Mouse (Mus musculus) ovary, postnatal 36 days (tissue): ENCODE measurements around the gene D8Ertd738e.

Source experiments
- DNase-seq: peaks from one replicate; pipeline ENCODE4 v3.0.0; 2022; ENCODE audit warnings: low spot score, mixed read lengths

D8Ertd738e gene

DNA sequence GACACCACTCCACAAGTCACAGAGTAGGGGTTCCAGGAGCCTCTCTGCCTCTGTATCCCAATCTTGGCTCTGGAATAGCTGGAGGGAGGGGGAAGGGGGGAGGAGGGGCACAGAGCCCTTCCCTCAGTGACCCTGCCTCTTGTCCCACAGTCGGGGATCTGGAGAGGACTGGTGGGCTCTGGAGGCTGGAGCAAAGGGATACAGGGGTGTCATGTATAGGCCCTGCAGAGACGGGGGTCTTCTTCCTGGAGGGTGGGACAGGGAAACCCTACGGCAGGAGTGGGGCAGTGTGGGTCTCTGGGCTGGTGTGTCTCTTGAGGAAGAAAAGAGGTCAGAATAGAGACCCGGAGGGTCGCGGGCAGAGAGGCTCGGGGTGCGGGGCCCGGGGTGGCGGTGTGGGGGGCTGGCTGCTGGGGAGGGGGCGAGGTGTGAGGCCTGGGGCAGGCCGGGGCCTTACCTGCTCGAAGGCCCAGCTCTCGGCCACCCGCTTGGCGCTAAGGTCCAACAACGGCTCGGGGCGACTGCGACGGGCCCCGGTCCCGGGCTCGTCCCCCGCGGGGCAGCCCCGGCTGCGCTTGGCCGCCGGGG, 13.0 kb downstream of the D8Ertd738e start:
- no peak for DNase-seq

DNA sequence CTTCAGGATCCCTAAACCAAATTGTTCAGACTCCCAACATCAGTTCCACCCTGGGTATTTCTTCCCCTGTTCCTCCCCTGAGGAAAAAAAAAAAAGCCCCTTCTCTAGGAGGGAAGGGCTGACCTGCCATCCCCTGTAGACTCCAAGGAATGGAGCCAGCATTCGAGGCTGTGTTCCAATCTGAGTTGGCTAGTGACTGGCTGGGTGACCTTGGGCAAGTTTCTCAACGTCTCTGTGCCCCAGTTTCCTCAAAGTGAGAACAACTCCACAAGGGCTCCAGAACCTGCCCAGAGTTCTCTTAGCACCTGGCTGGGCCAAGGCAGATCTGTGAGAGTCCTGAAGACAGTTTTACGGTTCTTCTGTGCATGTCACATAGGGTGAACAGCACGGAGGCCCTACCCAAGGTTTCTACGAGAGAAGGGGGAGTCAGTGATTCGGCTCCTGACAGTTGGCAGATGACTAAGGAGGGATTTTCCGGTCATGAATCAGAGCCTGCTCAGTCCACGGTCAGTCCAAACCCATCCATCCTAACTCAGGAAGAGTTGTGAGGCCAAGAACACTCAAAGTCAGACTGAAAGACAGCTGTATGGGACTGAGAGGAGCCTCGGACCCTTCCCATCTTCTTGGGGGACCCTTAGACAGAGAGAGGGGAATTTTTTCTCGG, 13.6 kb downstream of the D8Ertd738e start:
- DNase-seq, result no peak

DNA sequence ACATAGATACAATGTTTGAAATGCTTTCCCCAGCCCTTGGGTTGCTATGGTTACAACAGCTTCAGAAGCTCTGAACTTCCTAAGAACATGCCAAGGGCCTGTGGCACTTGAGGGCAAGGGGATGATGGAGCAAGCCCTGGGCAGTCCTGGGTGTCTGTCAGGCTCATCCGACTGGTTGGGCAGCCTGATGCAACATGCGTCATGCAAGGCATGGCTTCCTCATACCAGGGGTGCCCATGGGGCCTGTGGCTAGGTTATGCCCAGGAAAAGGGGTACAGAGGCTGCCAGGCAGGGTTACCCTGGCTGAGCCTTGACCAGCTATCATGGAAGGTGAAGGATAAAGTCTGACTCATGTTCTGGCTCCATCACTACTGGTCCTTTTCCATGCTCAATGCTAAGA, 16.5 kb downstream of the D8Ertd738e start:
- no peak for DNase-seq

DNA sequence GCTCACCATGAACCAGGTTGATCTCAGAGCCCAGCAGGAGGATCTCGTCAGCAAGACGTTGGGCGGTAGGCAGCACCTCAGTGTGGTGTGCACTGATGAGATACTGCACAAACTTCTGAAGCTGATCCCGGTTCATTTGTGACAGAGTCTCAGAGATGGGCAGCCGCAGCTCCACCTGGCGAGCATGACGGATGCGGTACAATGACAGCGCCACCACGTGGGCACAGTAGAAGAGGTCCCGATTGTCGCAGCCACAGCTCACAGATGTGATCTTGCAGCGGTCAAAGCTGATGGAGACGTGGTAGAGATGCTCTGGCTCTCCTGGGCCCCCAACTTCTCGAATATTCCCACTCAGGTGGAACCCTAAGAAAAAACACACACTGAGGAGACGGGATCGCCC, 18.8 kb downstream of the D8Ertd738e start:
- no peak for DNase-seq

DNA sequence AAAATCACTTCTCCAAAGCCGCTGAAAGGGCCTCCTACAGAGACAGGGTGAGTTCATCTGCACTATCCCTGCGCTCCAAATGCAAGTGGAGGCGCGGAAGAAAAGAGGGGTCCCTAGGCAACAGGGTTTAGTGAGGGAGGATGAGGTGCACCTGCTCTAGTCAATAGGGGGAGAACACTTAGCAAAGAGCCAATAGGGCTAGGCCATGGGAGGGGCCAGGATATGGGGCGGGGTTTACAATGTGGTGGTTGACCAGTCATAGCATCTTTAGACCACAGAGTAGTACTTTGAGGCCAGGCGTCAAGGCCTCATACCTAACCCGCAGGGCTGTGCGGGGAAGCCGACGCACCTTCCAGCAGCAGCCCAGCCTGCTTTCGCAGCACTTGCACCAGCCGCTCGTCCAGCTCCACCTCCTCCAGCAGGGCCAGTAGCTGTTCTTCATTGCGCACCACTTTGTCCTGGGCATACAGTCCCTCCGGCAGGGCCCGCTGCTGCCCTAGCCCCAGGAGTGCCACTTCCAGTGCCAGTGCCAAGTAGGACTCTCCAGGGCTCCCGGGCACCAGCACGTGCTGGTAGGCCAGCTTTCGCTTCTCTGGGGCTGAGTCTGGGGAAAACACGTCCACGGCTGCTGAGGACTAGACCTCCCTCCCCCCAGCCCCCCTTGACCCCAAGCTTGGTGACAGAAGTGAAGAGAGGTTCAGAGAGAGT, 26.0 kb downstream of the D8Ertd738e start:
- DNase-seq, result no peak

DNA sequence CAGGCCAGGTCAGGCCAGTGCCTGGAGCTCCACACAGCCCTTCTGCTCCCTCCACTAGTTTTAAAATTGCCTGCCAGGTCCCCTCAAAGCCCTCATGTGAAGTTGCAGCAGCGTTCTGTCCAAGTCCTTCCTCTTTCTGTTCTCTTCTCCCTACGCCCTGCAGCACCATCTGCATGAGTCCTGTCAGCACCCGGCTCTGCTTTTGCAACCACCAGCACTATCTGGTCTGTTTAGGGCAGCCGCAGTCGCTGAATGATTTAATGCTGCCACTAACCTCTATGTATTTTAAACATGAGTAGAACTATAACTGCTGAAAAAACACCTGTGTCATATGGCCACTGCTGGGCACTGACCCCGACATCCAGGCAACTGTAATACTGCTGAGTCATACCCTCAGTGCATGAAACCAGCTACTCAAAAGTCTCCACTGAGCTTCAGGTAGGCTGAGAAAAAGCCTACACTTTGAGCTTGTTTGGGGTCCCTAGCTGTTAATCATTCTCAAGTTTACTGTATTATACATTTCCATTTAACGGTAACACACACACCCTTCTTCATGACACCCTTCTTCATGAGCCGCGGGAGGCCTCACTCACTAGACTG, 26.9 kb downstream of the D8Ertd738e start:
- DNase-seq, result no peak

DNA sequence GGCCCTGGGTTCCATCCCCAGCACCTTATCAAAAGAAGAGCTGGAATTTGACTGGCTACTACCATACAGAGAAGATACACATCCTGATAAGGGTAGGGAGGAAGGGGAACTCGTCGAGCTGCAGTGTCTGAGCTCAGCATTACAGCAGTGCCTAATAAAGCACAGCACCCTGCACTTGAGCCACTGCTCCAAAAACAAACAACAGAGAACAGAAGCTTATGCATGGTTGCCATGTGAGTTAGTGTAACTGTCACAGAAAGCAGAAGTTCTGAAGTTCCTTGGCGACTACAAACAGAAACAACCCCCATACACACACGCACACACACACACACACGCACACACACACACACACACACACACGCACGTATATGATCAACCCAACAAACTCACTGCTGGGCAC, 29.4 kb downstream of the D8Ertd738e start:
- DNase-seq, result no peak

DNA sequence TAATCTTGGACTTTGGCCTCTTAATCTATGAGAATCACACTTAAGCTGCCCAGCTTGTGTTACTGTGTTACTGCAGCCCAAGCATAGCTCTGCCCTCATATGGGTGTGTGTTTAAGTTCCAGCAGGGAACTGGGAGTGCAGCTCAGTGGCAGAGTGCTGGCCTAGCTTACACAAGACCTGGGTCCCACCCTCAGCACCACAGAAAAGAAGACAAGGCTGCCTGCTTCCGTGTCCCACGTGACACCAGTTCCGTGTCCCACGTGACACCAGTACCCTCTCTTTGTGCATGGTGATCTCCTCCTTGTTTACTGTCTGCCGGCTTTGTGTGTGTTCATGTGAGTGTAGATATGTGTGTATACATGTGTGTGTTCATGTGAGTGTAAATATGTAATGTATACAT, 31.4 kb downstream of the D8Ertd738e start:
- DNase-seq, result no peak

DNA sequence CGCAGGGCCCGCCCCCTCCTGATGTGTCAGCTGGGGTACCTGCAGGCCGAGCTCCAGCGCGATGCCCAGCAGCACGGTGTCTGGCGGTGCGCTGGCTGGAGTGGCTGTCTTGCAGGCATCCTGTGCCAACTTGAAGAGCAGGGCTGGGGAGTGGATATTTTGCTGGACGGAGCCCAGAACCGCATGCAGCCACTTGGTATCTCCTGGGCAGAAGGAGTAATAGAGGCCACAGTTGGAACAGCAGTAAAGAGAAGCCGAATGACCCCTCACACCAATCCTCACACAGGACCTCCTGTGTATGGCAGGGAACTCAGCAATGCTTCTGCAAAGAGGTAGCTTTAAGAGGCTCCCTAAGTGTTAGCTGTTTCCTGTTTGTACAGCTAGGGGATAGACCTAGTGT, 32.3 kb downstream of the D8Ertd738e start:
- DNase-seq, result no peak

DNA sequence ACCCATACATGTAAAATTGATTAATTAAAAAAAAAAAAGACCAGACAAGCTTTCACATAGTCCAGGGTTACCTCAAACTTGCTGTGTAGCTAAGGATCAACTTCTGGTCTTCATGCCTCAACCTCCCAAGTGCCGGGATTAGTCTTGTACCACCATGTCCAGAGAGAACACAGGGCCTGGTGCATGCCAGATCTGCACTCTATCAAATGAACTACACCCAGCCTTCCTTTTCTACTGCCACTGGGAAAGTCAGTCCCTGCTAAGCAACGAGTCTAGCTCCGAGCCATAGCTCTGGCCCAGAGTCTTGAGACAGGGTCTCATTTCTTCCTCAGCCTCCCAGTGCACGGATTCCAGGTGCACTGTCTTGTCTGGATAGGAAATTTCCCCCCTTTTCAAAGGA, 36.2 kb downstream of the D8Ertd738e start:
- no peak for DNase-seq

DNA sequence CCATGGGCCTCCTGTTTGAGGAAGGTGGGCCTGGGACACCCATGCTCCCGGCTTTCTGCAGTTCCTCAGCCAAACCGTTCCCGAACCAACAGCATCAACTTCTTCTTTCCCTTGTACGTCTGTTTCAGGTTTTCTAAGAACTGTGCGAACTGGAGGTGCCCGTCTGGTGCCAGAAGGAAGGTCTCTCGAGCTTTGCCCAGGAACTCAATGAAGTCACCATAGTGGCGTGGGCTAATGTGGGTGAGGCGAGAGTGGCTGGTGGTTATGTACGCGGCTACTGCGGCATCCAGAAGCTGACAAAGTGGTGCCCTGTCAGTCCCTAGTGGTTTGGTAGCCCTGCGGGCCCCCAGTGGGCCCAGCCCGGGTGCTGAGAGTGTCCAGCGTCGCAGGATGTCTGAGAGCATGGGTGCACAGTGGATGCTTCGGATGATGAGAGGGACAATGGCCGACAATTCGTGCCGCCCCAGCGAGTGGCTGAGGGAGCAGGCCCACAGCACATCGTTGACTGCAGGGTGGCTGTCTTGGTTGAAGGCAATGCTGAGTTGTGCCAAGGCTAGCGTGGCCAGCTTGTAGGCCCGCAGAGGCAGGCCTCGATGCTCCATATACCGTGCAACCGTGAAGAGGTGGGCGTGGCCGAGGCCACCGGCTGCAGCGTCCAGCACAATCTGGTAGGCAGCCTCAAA, 37.5 kb downstream of the D8Ertd738e start:
- no peak for DNase-seq

DNA sequence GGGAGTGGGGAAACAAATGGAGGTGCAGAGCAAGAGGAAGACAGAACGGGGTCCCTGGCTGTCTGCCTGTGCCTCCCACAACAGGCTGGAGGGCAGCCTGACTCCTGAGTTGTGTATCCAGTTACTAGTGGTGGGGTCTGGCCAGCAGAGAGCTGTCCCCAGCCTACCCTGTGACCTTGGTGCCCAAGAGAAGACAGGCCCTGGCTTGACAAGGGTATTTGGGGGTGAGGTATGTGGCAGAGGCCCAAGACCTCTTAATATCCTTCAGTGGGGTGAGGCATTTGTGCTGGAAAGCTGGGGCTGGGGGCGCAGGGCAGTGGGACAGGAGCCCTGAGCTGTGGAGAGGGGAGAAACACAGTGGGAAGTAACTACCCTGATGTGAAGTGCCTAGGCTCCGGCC, 38.3 kb downstream of the D8Ertd738e start:
- DNase-seq, result no peak

DNA sequence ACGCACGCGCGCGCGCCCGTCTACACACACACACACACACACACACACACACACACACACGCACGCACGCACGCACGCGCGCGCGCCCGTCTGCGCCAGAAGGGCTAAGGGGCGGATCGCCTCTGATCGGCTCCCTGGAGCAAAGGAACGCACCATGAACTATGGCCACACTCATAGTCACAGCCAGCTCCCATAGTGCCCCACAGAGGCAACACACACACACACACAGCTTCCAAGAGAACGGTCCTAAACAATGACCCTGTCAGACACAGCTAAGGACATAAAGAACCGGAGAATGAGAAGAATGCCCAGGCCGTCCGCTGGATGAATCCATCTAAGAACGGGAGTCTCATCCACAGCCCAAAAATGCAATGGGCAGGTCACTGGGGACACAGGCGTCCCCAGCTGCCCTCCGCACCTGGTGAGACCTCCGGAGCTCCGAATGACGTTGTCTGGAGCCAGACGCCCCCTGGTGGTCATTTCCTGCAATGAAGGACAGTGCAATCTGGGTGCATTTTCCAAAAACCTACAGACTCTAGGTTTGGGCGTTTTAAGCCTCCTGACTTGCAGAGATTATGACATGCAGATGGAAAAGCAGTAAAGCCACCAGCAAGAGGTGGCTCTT, 39.2 kb downstream of the D8Ertd738e start:
- DNase-seq, result peak; percentile 77

DNA sequence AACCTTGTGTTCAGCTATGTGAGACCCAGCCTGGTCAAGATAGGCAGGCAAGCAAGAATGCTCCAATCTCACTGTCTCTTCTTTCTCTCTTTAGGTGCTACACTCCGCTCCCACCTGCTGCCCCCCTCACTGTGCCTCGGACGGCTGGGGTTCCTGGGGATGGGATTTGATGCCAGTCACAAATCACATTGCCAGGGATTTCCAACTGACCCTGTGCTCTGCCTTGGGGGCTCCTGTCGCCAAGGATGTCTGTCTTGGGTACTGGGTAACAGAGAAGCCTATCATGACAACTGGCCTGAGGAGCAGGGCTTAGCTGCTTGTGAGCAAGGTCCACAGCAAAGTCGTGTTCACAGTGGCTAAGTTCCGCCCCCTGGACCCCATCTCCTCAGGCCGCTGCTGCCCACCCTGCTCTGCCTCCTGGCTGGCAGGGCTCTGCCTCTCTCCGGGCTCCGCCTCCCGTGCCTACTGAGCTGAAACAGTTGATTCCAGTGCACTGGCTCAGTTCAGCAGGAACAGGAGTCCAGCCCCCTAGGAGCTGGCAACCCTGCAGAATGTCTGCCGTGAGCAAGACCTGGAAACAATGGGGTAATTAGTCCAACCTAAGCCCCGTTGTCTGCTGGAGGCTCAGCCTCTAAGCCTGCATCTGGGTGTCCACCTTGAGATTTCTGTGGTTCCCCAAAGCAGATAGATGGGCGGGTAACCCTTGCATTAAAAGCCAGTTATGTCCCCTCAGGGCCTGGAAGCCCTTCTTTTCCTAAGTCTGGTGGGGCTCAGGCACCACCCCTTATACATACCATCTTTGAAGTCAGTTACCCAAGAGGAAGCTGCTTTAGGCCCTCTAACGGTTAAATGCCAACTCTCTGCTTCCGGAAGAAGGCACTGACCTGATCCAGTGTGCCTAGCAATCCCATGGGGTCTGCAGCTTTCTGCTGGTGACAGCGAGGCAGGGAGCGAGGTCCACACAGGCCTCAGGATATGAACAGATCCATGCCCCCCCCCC, 40.8 kb downstream of the D8Ertd738e start:
- DNase-seq, result no peak

DNA sequence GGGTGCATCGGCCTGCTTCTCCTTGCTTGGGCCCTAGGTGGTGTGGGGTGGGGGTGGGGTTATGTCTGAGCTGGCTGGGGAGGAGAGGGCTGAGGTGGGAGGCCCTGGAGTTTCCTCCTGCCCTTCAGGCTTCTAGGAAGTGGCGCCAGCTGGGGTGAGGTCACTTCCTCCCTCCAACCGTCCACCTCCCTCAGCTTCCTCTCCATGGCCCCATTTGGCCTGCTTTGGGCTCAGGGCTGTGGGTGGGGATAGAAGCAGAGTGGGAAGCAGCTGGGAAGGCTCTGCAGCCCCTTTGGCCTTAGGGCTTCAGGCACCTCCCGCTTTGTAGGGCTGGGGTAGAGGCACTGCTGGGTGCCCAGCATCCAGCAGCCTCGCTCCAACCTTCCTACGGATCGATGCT, 41.7 kb downstream of the D8Ertd738e start:
- peak; percentile 41 for DNase-seq

DNA sequence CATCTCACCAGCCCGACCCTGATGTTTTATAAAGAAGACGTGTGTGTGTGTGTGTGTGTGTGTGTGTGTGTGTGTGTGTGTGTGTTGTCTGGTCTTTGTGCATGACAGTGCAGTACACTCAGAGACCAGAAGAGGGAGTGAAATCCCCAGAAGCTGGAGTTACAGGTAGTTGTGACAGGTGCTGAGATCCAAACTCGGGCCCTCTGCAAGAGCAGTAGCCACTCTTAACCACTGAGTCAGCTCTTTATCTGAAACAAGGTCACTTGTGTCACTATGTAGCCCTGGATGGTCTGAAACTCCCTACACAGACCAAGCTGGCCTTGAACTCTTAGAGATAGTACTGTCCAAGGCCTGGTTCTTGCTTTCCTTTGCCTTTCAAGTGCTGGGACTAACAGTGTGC, 42.9 kb downstream of the D8Ertd738e start:
- DNase-seq, result no peak

DNA sequence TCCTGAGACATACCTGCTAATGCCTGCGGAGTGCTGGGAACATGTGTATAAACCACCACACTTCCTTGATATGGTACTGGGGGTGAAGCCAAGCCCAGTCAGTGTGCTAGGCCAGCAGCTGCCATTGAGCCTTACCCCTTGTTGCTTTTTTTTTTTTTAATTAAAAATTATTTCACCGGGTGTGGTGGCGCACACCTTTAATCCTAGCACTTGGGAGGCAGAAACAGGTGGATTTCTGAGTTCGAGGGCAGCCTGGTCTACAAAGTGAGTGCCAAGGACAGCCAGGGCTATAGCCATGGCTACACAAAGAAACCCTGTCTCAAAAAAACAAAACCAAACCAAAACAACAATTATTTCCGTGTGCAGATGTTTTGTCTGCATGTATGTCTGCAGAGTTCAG, 44.4 kb downstream of the D8Ertd738e start:
- DNase-seq, result no peak

DNA sequence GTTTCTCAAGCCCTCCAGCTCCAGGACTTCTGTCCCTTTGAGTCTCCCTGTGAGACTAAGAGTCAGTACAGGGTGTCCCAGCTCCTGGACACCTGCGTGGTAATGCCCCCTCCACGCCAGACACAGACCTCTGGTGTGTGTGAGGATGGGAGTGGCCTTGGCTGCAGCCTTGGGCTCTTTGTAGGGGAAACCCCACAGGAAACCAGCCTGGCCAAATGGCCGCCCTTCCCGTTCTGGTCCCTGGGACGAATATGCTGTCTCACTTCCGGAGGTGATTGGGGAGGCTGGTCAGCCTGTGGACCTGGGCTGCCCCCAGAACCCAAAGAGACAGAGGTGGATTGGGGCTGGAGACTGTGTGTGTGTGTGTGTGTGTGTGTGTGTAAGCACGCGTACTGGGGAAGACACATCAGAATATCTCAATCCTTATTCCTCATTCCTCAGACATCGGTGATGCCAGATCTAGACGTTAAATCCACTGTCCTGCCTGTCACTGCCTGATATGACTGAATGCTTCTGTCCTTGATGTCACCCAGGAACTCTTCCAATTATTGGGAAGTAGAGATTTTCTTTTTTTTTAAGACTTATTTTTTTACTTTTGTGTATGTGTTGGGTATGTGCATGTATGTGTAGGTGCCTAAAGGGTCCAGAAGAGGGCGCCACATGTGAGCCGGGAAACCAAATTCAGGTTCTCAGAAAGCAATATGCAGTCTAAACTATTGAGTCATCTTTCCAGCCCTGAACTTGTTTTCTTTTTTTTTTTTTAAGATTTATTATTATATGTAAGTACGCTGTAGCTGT, 45.3 kb downstream of the D8Ertd738e start:
- DNase-seq, result peak; percentile 68

DNA sequence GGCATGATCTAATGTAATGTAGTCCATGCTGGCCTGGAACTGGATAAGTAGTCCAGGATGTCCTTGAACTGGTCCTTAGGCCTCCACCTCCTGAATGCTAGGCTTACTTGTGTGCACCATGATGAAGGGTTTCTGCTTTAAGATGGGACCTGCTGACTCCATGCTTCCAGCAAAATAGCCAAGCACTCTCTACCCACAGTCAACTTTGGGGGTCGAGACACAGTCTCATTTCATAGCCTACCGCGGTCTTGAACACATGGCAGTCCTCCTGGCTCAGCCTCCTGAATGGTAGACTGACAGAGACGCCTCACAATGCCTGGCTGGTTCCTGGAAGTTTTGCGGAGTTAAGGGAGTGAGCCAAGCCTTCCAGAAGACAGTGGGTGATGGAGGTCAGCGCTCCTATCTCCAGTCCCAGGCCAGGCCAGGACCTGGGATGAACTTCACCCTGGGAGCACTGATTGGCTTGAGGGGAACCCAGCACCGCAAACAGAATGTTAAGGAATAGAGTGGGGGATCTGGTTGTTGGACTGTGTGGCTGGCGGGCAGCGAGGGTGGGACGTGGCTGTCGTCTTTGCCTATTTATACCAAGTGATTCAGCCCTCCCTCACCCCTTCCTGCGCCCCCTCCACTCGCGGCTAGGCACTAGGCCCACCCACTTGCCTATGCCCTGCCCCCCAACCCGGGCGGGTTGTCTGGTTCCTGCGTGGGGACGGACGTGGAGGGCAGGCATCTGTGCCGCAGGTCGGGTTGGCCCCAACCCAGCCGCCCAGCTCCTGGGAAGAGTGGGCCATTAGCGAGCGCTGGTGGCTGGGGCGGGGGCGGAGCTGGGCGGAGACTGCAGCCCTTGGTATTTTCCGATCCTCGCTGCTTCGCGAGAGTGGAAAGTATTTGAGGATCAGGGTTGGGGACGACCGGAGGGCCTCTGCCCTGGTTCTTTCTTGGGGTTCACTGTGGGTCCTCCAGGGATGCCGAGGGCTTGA, 46.3 kb downstream of the D8Ertd738e start:
- DNase-seq, result peak; percentile 82
